Mouse (Mus musculus) heart, embryonic 13.5 days (tissue): ENCODE results near the gene Hist2h3c2. TPM values are rescaled to one million over a fixed set of nuclear protein-coding genes. Genes with fewer than 3 reads are reported as not detected.
"Not testable (repeated sequence)": the region's sequence is repeated elsewhere in the genome, so short reads cannot be mapped to it uniquely, and the experiment has no call there.

Experiments used
- ATAC-seq: fragments of 200-750 bp; cut with Nextera tagmentation; 2 replicates; pipeline ENCODE4 v1.8.0; 2017; ENCODE audit warnings: moderate TSS enrichment; ENCODE audit not compliant: insufficient number of reproducible peaks, low FRiP score, low TSS enrichment; ENCODE audit errors: extremely low read depth
- H3K27ac ChIP-seq: fragments of 300-500 bp; sonication (generic); replicated peaks from 2 replicates; pipeline ENCODE4 v1.5.1; 2015; ENCODE audit warnings: moderate library complexity, mild to moderate bottlenecking, inconsistent platforms
- H3K27me3 ChIP-seq: fragments of 300-500 bp; sonication (generic); replicated peaks from 2 replicates; pipeline ENCODE4 v1.6.1; 2015; ENCODE audit warnings: mild to moderate bottlenecking, inconsistent platforms
- H3K36me3 ChIP-seq: fragments of 300-500 bp; sonication (generic); 2 replicates; pipeline ENCODE4 v1.6.1; 2015; ENCODE audit warnings: mild to moderate bottlenecking, inconsistent platforms
- H3K4me1 ChIP-seq: fragments of 300-500 bp; sonication (generic); 2 replicates; pipeline ENCODE4 v1.6.1; 2015; ENCODE audit warnings: inconsistent platforms
- H3K4me2 ChIP-seq: fragments of 300-500 bp; sonication (generic); 2 replicates; pipeline ENCODE4 v1.6.1; 2015; ENCODE audit warnings: inconsistent platforms, mild to moderate bottlenecking, moderate library complexity
- H3K4me3 ChIP-seq: fragments of 300-500 bp; sonication (generic); 2 replicates; pipeline ENCODE4 v1.5.1; 2015; ENCODE audit warnings: moderate library complexity, mild to moderate bottlenecking, inconsistent platforms
- H3K9ac ChIP-seq: fragments of 300-500 bp; sonication (generic); 2 replicates; pipeline ENCODE4 v1.6.1; 2015; ENCODE audit warnings: inconsistent platforms, mild to moderate bottlenecking, moderate library complexity
- H3K9me3 ChIP-seq: fragments of 300-500 bp; sonication (generic); 2 replicates; pipeline ENCODE4 v1.6.1; 2016; ENCODE audit warnings: inconsistent platforms
- WGBS: fragments of 180-500 bp; shearing (Covaris S2); methylation state at CpG from one replicate; pipeline ENCODE4 v1.1.7; 2015; ENCODE audit warnings: mixed read lengths; 5-methylcytosine and 5-hydroxymethylcytosine counted together
- polyA plus RNA-seq: library from polyadenylated mRNA; unstranded; fragments of >200 nt; fragmentation: Nextera tagmentation; extraction: Ambion mirVana; gene quantifications from 2 replicates; pipeline ENCODE4 v1.2.1, GENCODE M21; 2015

Hist2h3c2 gene
- polyA plus RNA-seq, 1 experiment from 2014 or later, result 4.3 TPM

DNA sequence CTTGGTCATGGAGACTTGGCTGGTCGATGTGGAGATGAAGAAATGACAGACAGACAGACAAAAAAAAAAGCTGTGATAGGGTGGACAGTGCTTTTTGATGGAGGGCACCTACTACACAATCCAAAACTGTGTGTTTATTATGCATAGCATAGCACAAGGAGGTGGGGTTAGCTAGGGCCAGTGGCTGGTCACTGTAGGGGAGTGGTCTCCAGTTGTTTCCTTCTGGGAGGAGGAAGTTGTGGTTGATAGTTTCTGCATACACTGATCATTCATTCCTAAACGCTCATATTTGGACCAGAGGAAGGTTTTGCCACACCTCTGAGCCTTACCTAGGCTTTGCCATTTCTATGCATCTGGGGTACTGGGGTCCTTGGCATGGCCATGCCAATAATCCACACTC is 8.5 kb downstream of the Hist2h3c2 start:
- no peak for ATAC-seq
- Histone ChIP-seq H3K9ac (no peak overlapping the region), H3K4me2 (no peak overlapping the region), H3K27ac (no peak overlapping the region), H3K36me3 (no peaks in the 10 kb centered on the region), H3K4me1 (peaks cover 21% of the 10 kb centered on the region), H3K27me3 (no peaks in the 10 kb centered on the region), H3K4me3 (no peak overlapping the region), H3K9me3 (no peaks in the 10 kb centered on the region)
- WGBS, result 65% methylated on average over 2 of the region's 2 CpGs

- Histone ChIP-seq H3K9me3 (no peaks in the 10 kb centered on the region), H3K36me3 (no peaks in the 10 kb centered on the region), H3K9ac (no peak overlapping the region), H3K4me2 (no peak overlapping the region), H3K4me1 (peaks cover 34% of the 10 kb centered on the region), H3K4me3 (no peak overlapping the region), H3K27ac (no peak overlapping the region), H3K27me3 (no peaks in the 10 kb centered on the region)
- 75% methylated on average over 2 of the region's 2 CpGs for WGBS
- ATAC-seq, result no peak
Observed at GRCm38 (mm10) chr3:96228828-96229227, 10.1 kb downstream of the Hist2h3c2 start.

- Histone ChIP-seq H3K27ac (no peak overlapping the region), H3K9ac (no peak overlapping the region), H3K4me3 (no peak overlapping the region), H3K9me3 (no peaks in the 10 kb centered on the region), H3K27me3 (no peaks in the 10 kb centered on the region), H3K36me3 (no peaks in the 10 kb centered on the region), H3K4me1 (peaks cover 50% of the 10 kb centered on the region), H3K4me2 (no peak overlapping the region)
- ATAC-seq, result no peak
- WGBS, result 65% methylated on average over 8 of the region's 8 CpGs
Observed at GRCm38 (mm10) chr3:96226695-96227648, 12.0 kb downstream of the Hist2h3c2 start.

GRCm38 (mm10) chr3:96225421-96225820 is 13.5 kb downstream of the Hist2h3c2 start:
- H3K9ac ChIP-seq, result peak overlapping the region; percentile 56; the same call in 1 of the 2 replicates
- 36% methylated on average over 2 of the region's 2 CpGs for WGBS

GRCm38 (mm10) chr3:96222774-96223173 is 16.2 kb downstream of the Hist2h3c2 start:
- WGBS, result 86% methylated on average over 4 of the region's 4 CpGs
- no peak overlapping the region for H3K4me3 ChIP-seq
- H3K9ac ChIP-seq, result peak overlapping the region; percentile 89; the same call in 1 of the 2 replicates
- no peak overlapping the region for H3K27ac ChIP-seq
- H3K4me2 ChIP-seq, result peak overlapping the region; percentile 82
- peaks cover 64% of the 10 kb centered on the region for H3K4me1 ChIP-seq
- no peaks in the 10 kb centered on the region for H3K27me3 ChIP-seq
- no peaks in the 10 kb centered on the region for H3K9me3 ChIP-seq
- H3K36me3 ChIP-seq, result no peaks in the 10 kb centered on the region
- ATAC-seq, result no peak

More at GRCm38 (mm10) chr3:96225421-96225820, 13.5 kb downstream of the Hist2h3c2 start:
- no peak for ATAC-seq
- H3K4me3 ChIP-seq, result no peak overlapping the region
- no peaks in the 10 kb centered on the region for H3K27me3 ChIP-seq
- no peaks in the 10 kb centered on the region for H3K9me3 ChIP-seq
- peak overlapping the region; percentile 18; the same call in 1 of the 2 replicates for H3K4me2 ChIP-seq
- no peaks in the 10 kb centered on the region for H3K36me3 ChIP-seq
- H3K4me1 ChIP-seq, result peaks cover 57% of the 10 kb centered on the region
- no peak overlapping the region for H3K27ac ChIP-seq

DNA sequence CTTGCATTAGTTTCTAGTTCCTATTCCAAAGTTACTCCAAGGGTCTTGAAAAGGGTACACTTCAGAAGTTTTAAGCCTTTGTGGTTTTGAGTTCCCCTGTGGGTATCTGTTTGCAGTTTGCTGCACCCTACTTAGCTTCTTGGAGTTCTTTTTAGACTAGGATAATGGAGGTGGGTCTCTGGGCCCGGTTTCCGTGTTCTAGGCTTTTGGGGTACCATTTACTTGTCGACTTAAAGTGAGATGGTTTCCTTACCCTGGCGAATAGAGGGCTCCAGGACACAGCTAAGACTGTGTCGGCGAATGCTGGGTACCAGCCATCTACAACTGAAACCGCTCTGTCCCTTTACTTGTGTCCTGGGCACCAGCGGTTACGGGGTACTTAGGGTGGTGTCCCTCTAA is 17.3 kb downstream of the Hist2h3c2 start:
- peak overlapping the region; percentile 74 for H3K4me3 ChIP-seq
- ATAC-seq, result no peak
- H3K9me3 ChIP-seq, result no peaks in the 10 kb centered on the region
- no peaks in the 10 kb centered on the region for H3K36me3 ChIP-seq
- H3K27me3 ChIP-seq, result no peaks in the 10 kb centered on the region
- peak overlapping the region; percentile 89 for H3K9ac ChIP-seq
- H3K4me2 ChIP-seq, result peak overlapping the region; percentile 82
- peaks cover 56% of the 10 kb centered on the region for H3K4me1 ChIP-seq
- 30% methylated on average over 9 of the region's 9 CpGs for WGBS
- H3K27ac ChIP-seq, result peak overlapping the region; percentile 98

DNA sequence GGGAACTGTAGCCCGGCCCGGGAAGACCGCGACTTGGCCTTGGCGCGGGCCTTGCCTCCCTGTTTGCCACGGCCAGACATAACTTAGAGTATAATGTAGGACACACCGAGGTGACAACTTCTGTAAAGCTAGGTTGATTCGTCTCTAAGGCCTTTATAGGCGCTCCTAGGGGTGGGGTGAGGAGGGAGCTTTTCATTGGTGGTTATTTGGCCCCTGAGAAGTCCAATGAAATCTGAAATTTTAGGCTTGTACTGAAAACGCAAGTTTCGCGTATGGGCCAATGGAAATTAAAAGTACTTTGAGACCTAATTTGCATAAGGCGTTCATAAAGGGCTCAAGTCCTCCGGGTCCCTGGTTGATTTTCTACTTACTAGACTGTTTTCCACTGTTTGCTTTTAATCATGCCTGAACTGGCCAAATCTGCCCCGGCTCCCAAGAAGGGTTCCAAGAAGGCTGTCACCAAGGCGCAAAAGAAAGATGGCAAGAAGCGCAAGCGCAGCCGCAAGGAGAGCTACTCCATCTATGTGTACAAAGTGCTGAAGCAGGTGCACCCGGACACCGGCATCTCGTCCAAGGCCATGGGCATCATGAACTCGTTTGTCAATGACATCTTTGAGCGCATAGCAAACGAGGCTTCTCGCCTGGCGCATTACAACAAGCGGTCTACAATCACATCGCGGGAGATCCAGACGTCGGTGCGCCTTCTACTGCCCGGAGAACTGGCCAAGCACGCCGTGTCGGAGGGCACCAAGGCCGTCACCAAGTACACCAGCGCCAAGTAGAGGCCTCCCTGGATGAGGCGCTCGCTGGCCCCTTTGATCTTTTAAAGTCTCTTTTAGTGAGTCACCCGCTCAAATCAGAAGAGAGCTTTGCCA is 17.9 kb downstream of the Hist2h3c2 start, which contains the start of the genes Hist2h2ac and Hist2h2be:
Gene Hist2h2ac, minus strand, starts transcription at position 116 of the 875 bp plus-strand sequence.
Gene Hist2h2be, plus strand, starts transcription at position 355 of the 875 bp plus-strand sequence.
- peak; percentile 78 for ATAC-seq
- WGBS, result under 1% methylated on average over 43 of the region's 43 CpGs
- no peaks in the 10 kb centered on the region for H3K36me3 ChIP-seq

GRCm38 (mm10) chr3:96220131-96220764 is 18.7 kb downstream of the Hist2h3c2 start:
- H3K9me3 ChIP-seq, H3K27me3 ChIP-seq, H3K36me3 ChIP-seq, ATAC-seq: not testable (repeated sequence)
- peak overlapping the region; percentile 74 for H3K4me3 ChIP-seq
- peak overlapping the region; percentile 98 for H3K27ac ChIP-seq
- under 1% methylated on average over 38 of the region's 47 CpGs for WGBS
- peak overlapping the region; percentile 82 for H3K4me2 ChIP-seq
- H3K9ac ChIP-seq, result peak overlapping the region; percentile 89
- peaks cover 42% of the 10 kb centered on the region for H3K4me1 ChIP-seq

More for the DNA sequence above, 17.9 kb downstream of the Hist2h3c2 start, which contains the start of the genes Hist2h2ac and Hist2h2be:
- peak within 1 kb of the TSS; percentile 82 for H3K4me2 ChIP-seq
- H3K9ac ChIP-seq, result peak within 1 kb of the TSS; percentile 89
- H3K9me3 ChIP-seq, result no peaks in the 10 kb centered on the region
- peak within 1 kb of the TSS; percentile 74 for H3K4me3 ChIP-seq
- no peaks in the 10 kb centered on the region for H3K27me3 ChIP-seq
- peak within 1 kb of the TSS; percentile 98 for H3K27ac ChIP-seq
- H3K4me1 ChIP-seq, result peaks cover 49% of the 10 kb centered on the region

DNA sequence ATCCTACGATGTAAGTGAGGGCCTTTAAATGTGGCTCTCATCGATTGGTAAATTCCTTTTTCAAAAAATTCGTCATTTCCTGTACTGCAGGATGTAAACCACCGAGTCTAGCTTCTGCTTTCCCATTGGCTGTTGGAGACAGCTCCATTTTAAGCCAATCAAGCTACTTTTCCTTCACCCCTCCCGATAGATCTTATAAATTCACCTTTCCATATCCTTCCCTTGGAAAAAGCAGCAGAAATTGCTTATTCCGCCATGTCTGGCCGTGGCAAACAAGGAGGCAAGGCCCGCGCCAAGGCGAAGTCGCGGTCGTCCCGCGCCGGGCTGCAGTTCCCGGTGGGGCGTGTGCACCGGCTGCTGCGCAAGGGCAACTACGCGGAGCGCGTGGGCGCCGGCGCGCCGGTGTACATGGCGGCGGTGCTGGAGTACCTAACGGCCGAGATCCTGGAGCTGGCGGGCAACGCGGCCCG is 19.2 kb downstream of the Hist2h3c2 start, which contains the start of the genes Bola1 and Hist2h2ab:
Gene Bola1, minus strand, starts transcription at position 49 of the 470 bp plus-strand sequence.
Gene Hist2h2ab, plus strand, starts transcription at position 205 of the 470 bp plus-strand sequence.
- Histone ChIP-seq H3K4me2 (peak within 1 kb of the TSS; percentile 82), H3K9me3 (no peaks in the 10 kb centered on the region), H3K27ac (peak within 1 kb of the TSS; percentile 98), H3K36me3 (no peaks in the 10 kb centered on the region), H3K9ac (peak within 1 kb of the TSS; percentile 89), H3K4me1 (peaks cover 36% of the 10 kb centered on the region), H3K4me3 (peak within 1 kb of the TSS; percentile 74), H3K27me3 (no peaks in the 10 kb centered on the region)
- peak; percentile 68 for ATAC-seq
- under 1% methylated on average over 37 of the region's 37 CpGs for WGBS

GRCm38 (mm10) chr3:96219191-96219641 is 19.7 kb downstream of the Hist2h3c2 start:
- Histone ChIP-seq H3K9me3 (no peaks in the 10 kb centered on the region), H3K36me3 (no peaks in the 10 kb centered on the region), H3K4me1 (peaks cover 34% of the 10 kb centered on the region), H3K27ac (peak overlapping the region; percentile 98), H3K9ac (peak overlapping the region; percentile 89), H3K4me2 (peak overlapping the region; percentile 82), H3K4me3 (peak overlapping the region; percentile 74), H3K27me3 (no peaks in the 10 kb centered on the region)
- under 1% methylated on average over 12 of the region's 12 CpGs for WGBS
- ATAC-seq, result peak; percentile 33; the same call in 1 of the 2 replicates
